Mouse (Mus musculus): ENCODE data around the gene Maff. TPM values are rescaled to one million over a fixed set of nuclear protein-coding genes. Genes with fewer than 3 reads are reported as not detected.

Maff gene
- polyA plus RNA-seq (2014; fragmentation: Illumina TruSeq; extraction: RNeasy Lipid Tissue Mini Kit (QIAGEN cat#74804); ENCODE audit: low replicate concordance): 1.4 TPM

DNA sequence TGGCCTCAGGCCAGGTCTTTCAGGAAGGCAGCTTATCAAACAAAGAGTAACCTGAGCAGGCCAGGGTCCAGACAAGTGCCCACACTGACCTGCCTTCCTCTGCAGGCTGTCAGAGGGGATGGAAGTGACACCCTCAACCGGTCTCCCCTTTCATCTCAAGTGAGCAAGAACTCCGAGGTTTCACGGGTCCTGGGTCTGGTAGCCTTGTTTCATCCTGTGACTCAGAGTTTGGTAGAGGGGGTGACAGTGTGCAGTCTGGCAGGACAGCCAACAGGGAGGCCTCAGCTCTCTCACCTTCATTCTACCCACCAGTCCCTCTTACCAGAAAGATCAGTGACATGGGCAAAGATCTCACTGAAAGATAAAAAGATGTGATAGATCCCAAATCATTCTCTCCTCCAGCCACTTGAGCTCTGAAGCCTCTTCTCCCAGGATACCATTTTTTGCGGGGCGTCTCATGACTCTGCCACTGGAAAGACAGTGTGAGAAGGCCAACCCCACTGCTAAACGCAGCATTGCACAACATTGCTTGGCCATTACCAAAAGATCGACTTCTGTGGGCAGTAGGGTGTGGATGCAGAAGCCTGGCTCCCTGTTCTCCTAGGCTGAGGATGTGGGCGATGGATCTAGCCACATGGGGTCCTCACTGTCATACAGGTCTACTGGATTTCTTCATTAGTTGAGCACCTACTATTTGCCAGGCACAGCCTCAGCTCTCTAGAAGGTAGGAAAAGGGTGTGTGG, at the start of gene Maff:
Gene Maff (plus strand): TSS at position 571 of the 743 bp plus-strand sequence.

DNA sequence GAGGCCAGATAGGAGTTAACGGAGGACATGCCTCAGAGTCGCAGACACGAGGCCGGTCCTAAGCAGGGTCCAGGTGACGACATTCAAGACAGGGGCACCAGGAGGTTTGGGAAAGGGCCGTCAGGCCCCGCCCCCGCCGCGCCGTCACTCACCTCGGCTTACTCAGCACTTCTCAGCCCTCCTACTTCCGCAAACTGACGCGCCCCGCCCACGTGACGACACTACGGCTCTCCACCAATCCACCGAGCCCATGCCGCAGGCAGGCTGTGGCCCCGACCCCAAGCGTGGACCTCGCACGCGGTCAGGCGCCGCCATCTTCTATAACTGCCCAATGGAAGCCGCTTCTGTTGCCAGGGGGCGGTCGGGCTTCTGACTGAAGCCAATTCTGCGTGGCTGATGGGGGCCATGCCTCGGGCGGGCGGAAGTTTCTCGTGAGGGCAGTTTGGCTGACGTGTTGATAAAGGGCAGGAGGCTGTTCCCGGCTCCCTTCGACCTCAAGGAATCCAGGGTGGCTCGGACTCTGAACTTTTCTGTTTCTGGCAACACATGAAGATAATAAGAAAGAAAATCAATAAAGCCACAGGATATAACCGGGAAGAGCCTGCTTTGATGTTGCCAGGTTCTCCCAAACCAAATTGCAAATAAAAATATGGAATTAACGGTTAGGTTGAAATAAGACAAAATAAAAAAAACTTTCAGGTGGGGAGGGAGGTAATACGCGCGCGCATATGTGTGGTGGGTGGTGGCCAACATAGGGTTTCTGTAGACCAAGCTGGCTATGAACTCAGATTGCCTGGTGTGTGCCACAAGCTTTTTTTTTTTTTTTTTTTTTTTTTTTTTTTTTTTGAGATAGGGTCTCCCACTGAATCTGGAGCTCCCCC, 18.1 kb upstream of the Maff start, which contains the start of gene Pla2g6:
Gene Pla2g6 (minus strand): TSS at position 333 of the 881 bp plus-strand sequence.

DNA sequence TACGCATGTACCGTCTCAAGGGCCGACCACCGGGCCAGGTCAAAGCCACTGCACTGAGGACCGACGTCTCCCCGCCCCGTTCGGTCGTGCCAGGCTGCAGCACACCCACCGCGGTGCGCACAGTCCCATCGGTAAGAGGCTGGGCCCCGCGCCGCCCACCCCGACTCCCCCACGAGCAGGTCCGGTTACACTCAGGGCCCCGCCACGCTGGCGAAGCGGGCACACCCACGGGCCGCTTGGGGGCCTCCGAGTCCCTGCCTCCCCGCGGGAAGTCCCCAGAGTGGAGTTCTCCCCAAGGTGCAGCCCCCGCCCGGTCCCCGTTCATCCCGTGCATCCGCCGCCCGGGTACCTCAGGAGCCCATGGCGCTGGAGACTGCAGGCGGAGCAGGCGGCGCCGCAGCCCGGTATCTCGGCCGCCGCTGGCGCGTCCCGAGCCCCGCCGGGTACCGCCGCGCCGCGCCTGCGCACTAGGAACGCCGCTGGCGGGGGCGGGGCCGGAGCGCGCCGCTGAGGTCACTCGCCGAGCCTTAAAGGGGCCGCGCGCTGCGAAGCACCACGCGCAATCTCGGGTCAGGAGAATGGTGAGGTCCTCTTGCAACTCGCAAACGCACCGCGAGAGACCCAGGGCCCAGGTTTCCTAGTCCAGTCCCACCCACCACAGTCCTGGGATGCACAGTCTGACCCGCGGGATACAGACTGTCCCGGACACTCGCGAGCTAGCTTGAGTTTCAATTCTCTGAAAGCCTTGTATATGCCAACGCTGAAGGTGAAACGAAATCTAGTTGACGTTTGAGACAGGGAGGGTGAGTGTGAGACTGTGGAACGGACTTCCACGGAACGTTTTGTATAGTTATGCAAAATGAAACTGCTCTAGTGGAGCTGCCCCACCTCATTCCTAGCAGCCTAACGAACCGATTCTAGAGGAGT, 56.7 kb downstream of the Maff start, which contains the start of gene Tmem184b:
Gene Tmem184b (minus strand): TSS at position 734 of the 927 bp plus-strand sequence.

Other genes with a start within 250 kb of the Maff start
- 7.6 TPM for gene Micall1, start 237.7 kb upstream of the Maff start, polyA plus RNA-seq (2014; fragmentation: Illumina TruSeq; extraction: RNeasy Lipid Tissue Mini Kit (QIAGEN cat#74804); ENCODE audit: low replicate concordance)
- not detected for gene Polr2f, start 205.6 kb upstream of the Maff start, polyA plus RNA-seq (2014; fragmentation: Illumina TruSeq; extraction: RNeasy Lipid Tissue Mini Kit (QIAGEN cat#74804); ENCODE audit: low replicate concordance)
- gene 1700088E04Rik, start 205.4 kb upstream of the Maff start, polyA plus RNA-seq (2014; fragmentation: Illumina TruSeq; extraction: RNeasy Lipid Tissue Mini Kit (QIAGEN cat#74804); ENCODE audit: low replicate concordance): not detected
- not detected for gene Sox10, start 181.4 kb upstream of the Maff start, polyA plus RNA-seq (2014; fragmentation: Illumina TruSeq; extraction: RNeasy Lipid Tissue Mini Kit (QIAGEN cat#74804); ENCODE audit: low replicate concordance)
- gene Pick1, start 117.4 kb upstream of the Maff start, polyA plus RNA-seq (2014; fragmentation: Illumina TruSeq; extraction: RNeasy Lipid Tissue Mini Kit (QIAGEN cat#74804); ENCODE audit: low replicate concordance): 9.0 TPM
- gene Gm49486, start 117.2 kb upstream of the Maff start, polyA plus RNA-seq (2014; fragmentation: Illumina TruSeq; extraction: RNeasy Lipid Tissue Mini Kit (QIAGEN cat#74804); ENCODE audit: low replicate concordance): 0.48 TPM
- gene Slc16a8, start 91.9 kb upstream of the Maff start, polyA plus RNA-seq (2014; fragmentation: Illumina TruSeq; extraction: RNeasy Lipid Tissue Mini Kit (QIAGEN cat#74804); ENCODE audit: low replicate concordance): not detected
- gene Baiap2l2, start 61.1 kb upstream of the Maff start, polyA plus RNA-seq (2014; fragmentation: Illumina TruSeq; extraction: RNeasy Lipid Tissue Mini Kit (QIAGEN cat#74804); ENCODE audit: low replicate concordance): 15.6 TPM
- gene Pla2g6, start 18.2 kb upstream of the Maff start, polyA plus RNA-seq (2014; fragmentation: Illumina TruSeq; extraction: RNeasy Lipid Tissue Mini Kit (QIAGEN cat#74804); ENCODE audit: low replicate concordance): 0.22 TPM
- gene Tmem184b, start 56.9 kb downstream of the Maff start, polyA plus RNA-seq (2014; fragmentation: Illumina TruSeq; extraction: RNeasy Lipid Tissue Mini Kit (QIAGEN cat#74804); ENCODE audit: low replicate concordance): 5.6 TPM
- gene Csnk1e, start 108.9 kb downstream of the Maff start, polyA plus RNA-seq (2014; fragmentation: Illumina TruSeq; extraction: RNeasy Lipid Tissue Mini Kit (QIAGEN cat#74804); ENCODE audit: low replicate concordance): 4.5 TPM
- not detected for gene Kcnj4, start 158.6 kb downstream of the Maff start, polyA plus RNA-seq (2014; fragmentation: Illumina TruSeq; extraction: RNeasy Lipid Tissue Mini Kit (QIAGEN cat#74804); ENCODE audit: low replicate concordance)
- 6.1 TPM for gene Kdelr3, start 169.8 kb downstream of the Maff start, polyA plus RNA-seq (2014; fragmentation: Illumina TruSeq; extraction: RNeasy Lipid Tissue Mini Kit (QIAGEN cat#74804); ENCODE audit: low replicate concordance)
- gene Ddx17, start 200.1 kb downstream of the Maff start, polyA plus RNA-seq (2014; fragmentation: Illumina TruSeq; extraction: RNeasy Lipid Tissue Mini Kit (QIAGEN cat#74804); ENCODE audit: low replicate concordance): 274 TPM

Measured in small intestine, adult 10 weeks (tissue).